Mouse (Mus musculus) embryonic facial prominence, embryonic 14.5 days (tissue): Measurements from ENCODE around the gene Vta1. TPM values are rescaled to one million over a fixed set of nuclear protein-coding genes. Genes with fewer than 3 reads are reported as not detected.

Experiments
- ATAC-seq: fragments of 200-750 bp; cut with Nextera tagmentation; 2 replicates; pipeline ENCODE4 v1.8.0; 2017; ENCODE audit warnings: low read depth, moderate number of reproducible peaks, moderate TSS enrichment
- DNase-seq: peaks from one replicate; pipeline ENCODE4 v3.0.0-alpha.2; 2015; ENCODE audit warnings: low spot score
- H3K27ac ChIP-seq: fragments of 300-500 bp; sonication (generic); replicated peaks from 2 replicates; pipeline ENCODE4 v1.5.1; 2014; ENCODE audit warnings: low read depth, mild to moderate bottlenecking, low read length, moderate library complexity
- H3K27me3 ChIP-seq: fragments of 300-500 bp; sonication (generic); replicated peaks from 2 replicates; pipeline ENCODE4 v1.6.1; 2014; ENCODE audit warnings: low read length; ENCODE audit not compliant: control insufficient read depth, insufficient read depth
- H3K36me3 ChIP-seq: fragments of 300-500 bp; sonication (generic); 2 replicates; pipeline ENCODE4 v1.6.1; 2014; ENCODE audit warnings: low read length, mixed read lengths; ENCODE audit not compliant: control insufficient read depth, insufficient read depth
- H3K4me1 ChIP-seq: fragments of 300-500 bp; sonication (generic); 2 replicates; pipeline ENCODE4 v1.6.1; 2014; ENCODE audit warnings: antibody characterized with exemption, low read length; ENCODE audit not compliant: control insufficient read depth, insufficient read depth
- H3K4me2 ChIP-seq: fragments of 300-500 bp; sonication (generic); 2 replicates; pipeline ENCODE4 v1.6.1; 2014; ENCODE audit warnings: low read depth, mild to moderate bottlenecking, low read length, moderate library complexity, mixed read lengths
- H3K4me3 ChIP-seq: fragments of 300-500 bp; sonication (generic); 2 replicates; pipeline ENCODE4 v1.5.1; 2014; ENCODE audit warnings: low read depth, mild to moderate bottlenecking, low read length
- H3K9ac ChIP-seq: fragments of 300-500 bp; sonication (generic); 2 replicates; pipeline ENCODE4 v1.6.1; 2014; ENCODE audit warnings: low read depth, mild to moderate bottlenecking, low read length, moderate library complexity, mixed read lengths
- H3K9me3 ChIP-seq: fragments of 300-500 bp; sonication (generic); 2 replicates; pipeline ENCODE4 v1.6.1; 2016; ENCODE audit warnings: low read length; ENCODE audit not compliant: control insufficient read depth
- WGBS: fragments of 180-500 bp; shearing (Covaris S2); extraction: QIAGEN DNeasy Blood & Tissue Kit; methylation state at CpG from one replicate; pipeline ENCODE4 v1.1.7; 2014; 5-methylcytosine and 5-hydroxymethylcytosine counted together
- polyA plus RNA-seq: library from polyadenylated mRNA; unstranded; fragments of >200 nt; fragmentation: Nextera tagmentation; extraction: Ambion mirVana; gene quantifications from 2 replicates; pipeline ENCODE4 v1.2.1, GENCODE M21; 2014

The Vta1 gene
- polyA plus RNA-seq, 1 experiment from 2014 or later = 89.2 TPM

- Histone ChIP-seq H3K4me2 (no peak overlapping the region), H3K9me3 (no peaks in the 10 kb centered on the region), H3K4me3 (no peak overlapping the region), H3K27ac (no peak overlapping the region), H3K4me1 (no peaks in the 10 kb centered on the region), H3K27me3 (no peaks in the 10 kb centered on the region), H3K9ac (no peak overlapping the region), H3K36me3 (no peaks in the 10 kb centered on the region)
- WGBS = 87% methylated on average over 5 of the region's 5 CpGs
- ATAC-seq (no peak), DNase-seq (no peak)
Measured at GRCm38 (mm10) chr10:14607597-14607996, 97.8 kb downstream of the Vta1 start.

Other genes with a start within 250 kb of the Vta1 start
- 13.0 and 15.7 TPM in 2 replicates for gene Adgrg6, start 159.9 kb downstream of the Vta1 start, polyA plus RNA-seq
- 0.25 and 0.46 TPM in 2 replicates for gene Nmbr, start within 50 bp of the Vta1 start, polyA plus RNA-seq
- not detected in 2 replicates for gene Gje1, start 12.7 kb upstream of the Vta1 start, polyA plus RNA-seq